Mouse (Mus musculus) lung, postnatal 4 days (tissue): ENCODE data around the gene Zfp276.
"Not testable (repeated sequence)": the region's sequence is repeated elsewhere in the genome, so short reads cannot be mapped to it uniquely, and the experiment has no call there.

Source experiments
- DNase-seq, 2 experiments: peaks; one replicate each; pipeline ENCODE4 v3.0.0; 2021

Zfp276 gene

DNA sequence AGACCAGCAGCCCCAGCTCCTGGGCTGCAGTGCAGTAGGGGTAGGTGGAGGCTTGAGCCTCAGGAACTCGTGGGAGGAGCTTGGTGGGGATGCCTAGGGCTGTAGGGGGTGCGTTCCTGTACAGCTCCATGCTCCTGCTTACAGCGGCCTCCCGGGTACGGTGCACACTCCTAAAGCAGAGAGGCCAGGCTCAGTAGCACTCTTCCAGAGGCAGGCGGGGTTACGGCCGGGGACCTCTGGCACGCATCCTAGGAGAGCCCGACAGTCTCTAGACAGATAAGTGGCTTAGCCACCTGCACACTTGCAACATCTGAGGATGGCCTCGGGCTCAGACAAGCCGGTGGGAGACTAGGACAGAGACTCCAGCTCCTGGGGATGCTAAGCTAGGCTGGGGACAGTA lies 8.5 kb upstream of the Zfp276 start:
- DNase-seq = peak in 1 of 2 experiments; percentile 19

- no peak for DNase-seq
These were observed 6.2 kb upstream of the Zfp276 start for GRCm38 (mm10) chr8:123247748-123248147.

- no peak for DNase-seq
These were observed 5.4 kb upstream of the Zfp276 start for GRCm38 (mm10) chr8:123248596-123248995.

GRCm38 (mm10) chr8:123250940-123251339 lies 3.1 kb upstream of the Zfp276 start:
- no peak for DNase-seq

DNA sequence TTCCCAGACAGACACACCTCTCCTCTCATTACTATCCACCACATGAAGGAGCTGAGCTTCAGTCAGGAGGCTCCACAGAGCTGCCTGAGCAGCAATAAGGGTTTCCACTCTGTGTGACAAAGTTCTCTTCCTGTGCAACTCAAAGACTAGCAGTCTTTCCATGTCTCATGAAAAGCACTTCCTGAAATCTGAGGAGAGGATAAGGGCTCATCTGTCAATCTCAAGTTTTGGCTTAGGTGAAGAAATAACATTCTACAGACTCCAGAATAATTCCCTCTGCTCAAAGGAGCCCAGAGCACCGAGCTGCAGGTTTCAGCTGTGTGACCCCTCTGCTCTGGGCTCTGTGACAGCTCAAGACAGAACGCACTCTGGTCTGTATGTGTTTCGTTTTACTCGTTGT lies 1.1 kb upstream of the Zfp276 start:
- no peak for DNase-seq

GRCm38 (mm10) chr8:123253451-123254098 lies 420 bp upstream of the Zfp276 start:
- no peak for DNase-seq

- DNase-seq = no peak
These were observed 1.2 kb downstream of the Zfp276 start for GRCm38 (mm10) chr8:123255170-123255569.

DNA sequence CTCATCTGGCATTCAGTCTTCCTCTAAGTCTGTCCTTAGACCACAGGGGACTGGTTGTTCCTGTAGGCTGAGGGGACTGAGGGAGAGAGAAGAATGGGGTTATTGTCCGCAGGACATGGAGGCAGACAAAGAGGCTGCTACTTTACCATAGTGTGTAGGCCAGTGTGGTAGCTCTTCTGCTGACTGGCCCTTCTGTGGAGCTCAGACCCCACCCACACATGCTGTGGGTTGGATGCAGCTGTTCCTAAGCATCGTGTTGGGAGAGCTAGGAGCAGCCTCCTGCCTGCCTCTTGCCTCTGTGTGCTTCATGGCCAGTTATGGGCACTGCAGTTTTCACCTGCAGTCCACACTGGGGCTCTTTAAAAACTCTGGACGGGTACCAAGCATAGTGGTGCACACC lies 3.1 kb downstream of the Zfp276 start:
- DNase-seq = no peak

- not testable (repeated sequence) for DNase-seq
These were observed 3.6 kb downstream of the Zfp276 start for GRCm38 (mm10) chr8:123257593-123257992.

DNA sequence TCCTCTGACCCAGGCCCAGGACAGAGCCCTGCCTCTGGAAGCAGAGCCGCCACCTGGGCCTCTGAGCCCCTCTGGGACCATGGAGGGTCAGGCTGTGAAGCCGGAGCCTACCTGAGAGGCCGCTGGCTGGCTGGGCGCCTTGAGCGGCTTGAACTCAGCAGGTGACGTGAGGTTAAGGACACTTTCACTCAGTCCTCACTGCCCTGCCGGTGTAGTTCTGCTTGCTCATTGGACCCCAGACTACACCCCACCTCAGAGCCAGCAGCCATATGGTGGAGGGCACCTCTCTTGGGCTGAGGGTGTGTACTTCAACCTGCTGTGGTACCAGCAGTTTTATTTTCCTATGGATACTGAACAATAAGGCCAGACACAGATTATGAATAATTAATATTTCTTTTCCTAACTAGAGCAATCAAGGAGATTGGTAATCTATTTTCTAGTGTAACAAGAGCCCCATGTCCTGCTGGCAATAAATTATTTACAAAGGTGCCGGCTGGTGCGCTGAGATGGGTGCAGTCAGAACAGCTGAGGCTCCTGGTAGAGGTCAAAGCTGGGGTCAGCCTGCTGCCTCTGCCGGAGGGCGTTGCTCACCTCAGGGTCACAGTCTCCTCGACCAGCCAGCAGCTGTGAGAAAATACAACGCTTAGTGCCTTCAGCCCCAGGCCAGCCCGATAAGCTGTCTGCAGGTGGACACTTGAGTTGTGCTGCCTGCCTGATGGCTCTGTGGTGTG lies 14.1 kb downstream of the Zfp276 start:
- DNase-seq = no peak

- DNase-seq = no peak
These were observed 17.2 kb downstream of the Zfp276 start for GRCm38 (mm10) chr8:123271147-123271546.

- DNase-seq = no peak
These were observed 17.9 kb downstream of the Zfp276 start for GRCm38 (mm10) chr8:123271901-123272300.

DNA sequence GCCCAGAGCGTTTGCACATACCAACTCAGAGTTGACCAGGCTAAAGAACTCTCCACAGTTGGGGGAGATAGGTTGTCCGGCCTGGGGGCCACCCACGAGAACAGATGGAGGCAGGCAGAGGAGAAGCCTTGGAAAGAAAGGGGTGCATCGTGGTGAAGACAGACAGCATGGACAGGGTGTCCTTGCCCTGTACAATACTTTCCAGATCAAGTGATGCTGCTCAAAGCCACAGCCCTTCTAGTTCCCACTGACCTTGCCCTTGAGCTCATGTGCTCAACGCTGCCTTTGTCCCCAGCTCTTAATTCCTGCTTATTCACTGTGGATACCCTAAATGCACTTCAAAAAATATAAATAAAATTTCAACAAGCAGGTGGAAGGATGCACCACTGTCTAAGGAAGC lies 20.5 kb downstream of the Zfp276 start:
- DNase-seq = no peak

GRCm38 (mm10) chr8:123275096-123275495 lies 21.1 kb downstream of the Zfp276 start:
- no peak for DNase-seq

- DNase-seq = no peak
These were observed 24.4 kb downstream of the Zfp276 start for GRCm38 (mm10) chr8:123278445-123278844.

DNA sequence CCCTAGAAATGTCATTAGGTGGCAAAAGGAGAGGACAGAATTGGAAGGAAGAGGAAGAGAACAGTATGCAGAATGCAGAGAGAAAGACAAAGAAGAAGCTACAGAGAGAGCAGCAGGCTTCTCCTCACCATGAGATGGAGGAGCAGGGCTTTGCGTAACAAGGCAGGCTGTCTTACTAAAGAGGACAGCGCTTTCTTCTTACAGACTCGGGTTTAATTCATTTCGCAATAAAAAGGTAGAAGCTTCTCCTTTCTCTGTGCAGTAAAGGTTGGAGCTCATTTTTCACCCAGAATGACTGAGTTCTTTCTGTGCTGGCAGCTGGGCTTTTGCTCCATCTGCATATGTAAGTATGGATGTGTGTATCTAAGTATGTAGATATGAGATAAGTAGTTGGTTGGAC lies 25.8 kb downstream of the Zfp276 start:
- no peak for DNase-seq

GRCm38 (mm10) chr8:123280302-123281094 lies 26.5 kb downstream of the Zfp276 start:
- DNase-seq = peak in 1 of 2 experiments; percentile 12

DNA sequence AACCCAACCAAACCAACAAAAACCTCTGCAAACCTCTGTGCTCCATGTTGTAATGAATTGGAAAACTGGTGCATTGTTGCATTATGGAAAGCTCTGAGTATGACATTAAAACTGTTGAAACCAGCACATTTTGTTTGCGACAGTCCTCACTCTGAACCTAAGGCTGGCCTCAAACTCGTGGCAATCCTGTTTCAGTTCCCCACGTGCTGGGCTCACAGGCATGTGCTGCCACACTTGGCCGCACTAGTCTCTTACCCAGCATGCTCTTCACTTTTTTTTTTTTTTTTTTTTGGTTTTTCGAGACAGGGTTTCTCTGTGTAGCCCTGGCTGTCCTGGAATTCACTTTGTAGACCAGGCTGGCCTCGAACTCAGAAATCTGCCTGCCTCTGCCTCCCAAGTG lies 29.0 kb downstream of the Zfp276 start:
- DNase-seq = peak in 1 of 2 experiments; percentile 20

- peak; percentile 16 to 48 for DNase-seq
These were observed 30.0 kb downstream of the Zfp276 start for GRCm38 (mm10) chr8:123283991-123284390.

DNA sequence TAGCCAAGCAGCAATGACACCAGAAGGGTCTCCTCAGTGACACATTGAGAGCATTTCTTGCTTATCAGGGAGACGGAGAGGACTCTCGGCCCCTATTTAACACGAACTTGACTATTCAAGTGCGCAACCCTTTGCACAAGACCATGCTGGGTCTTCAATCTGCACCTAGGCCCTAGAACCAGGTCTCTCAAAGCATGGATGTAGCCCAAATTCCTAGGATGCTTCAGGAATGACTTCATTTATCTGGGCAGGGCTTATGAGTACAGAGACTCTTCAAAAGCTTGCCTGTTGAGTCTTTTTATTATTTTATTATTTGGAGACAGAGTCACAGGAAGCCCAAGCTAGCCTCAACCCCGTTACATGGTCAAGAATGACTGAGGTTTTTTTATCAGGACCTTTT lies 30.5 kb downstream of the Zfp276 start:
- no peak for DNase-seq

- no peak for DNase-seq
These were observed 33.4 kb downstream of the Zfp276 start for GRCm38 (mm10) chr8:123287362-123287761.

DNA sequence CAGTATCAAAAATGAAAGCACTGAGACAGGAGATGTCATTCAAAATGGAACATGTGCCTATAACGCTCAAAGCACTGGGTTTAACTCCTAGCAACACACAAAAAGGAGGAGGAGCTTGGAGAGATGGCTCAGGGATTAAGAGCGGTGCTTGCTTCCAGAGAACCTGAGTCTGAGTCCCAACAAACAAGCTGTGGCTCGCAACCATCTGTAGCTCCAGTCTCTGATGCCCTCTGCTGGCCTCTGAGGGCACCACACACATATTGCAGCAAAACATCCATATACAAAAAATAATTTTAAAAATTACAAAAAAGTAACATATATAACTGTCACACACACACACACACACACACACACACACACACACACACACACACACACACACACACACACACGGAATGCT lies 36.2 kb downstream of the Zfp276 start:
- peak in 1 of 2 experiments; percentile 50 for DNase-seq

- DNase-seq = no peak
These were observed 36.7 kb downstream of the Zfp276 start for GRCm38 (mm10) chr8:123290679-123291078.

- no peak for DNase-seq
These were observed 37.7 kb downstream of the Zfp276 start for GRCm38 (mm10) chr8:123291716-123292115.
